Mouse (Mus musculus) brain, embryonic 14.5 days (tissue): Measurements from ENCODE around the gene Clcnka.

Experiments
- CTCF ChIP-seq: fragments of 200-500 bp; IDR thresholded peaks from 2 replicates; pipeline ENCODE4 v1.5.1; 2012; ENCODE audit warnings: inconsistent platforms, mild to moderate bottlenecking, moderate library complexity, borderline replicate concordance; ENCODE audit not compliant: insufficient read depth, insufficient read length; ENCODE audit errors: extremely low read depth
- POLR2A ChIP-seq: fragments of 200-500 bp; IDR thresholded peaks from 2 replicates; pipeline ENCODE4 v1.6.1; 2012; ENCODE audit warnings: mild to moderate bottlenecking, inconsistent platforms, borderline replicate concordance; ENCODE audit not compliant: poor library complexity, insufficient read depth, insufficient read length, severe bottlenecking; ENCODE audit errors: extremely low read depth

GRCm38 (mm10) chr4:141405314-141405622, 6.7 kb upstream of the Clcnka start:
- TF ChIP-seq CTCF = no peak
- TF ChIP-seq POLR2A = no peak
